Mouse (Mus musculus): ENCODE measurements around the gene Scgn.

GRCm38 (mm10) chr13:24001081-24001480 is 10.1 kb upstream of the Scgn start:
- TF ChIP-seq CHD2 (IDR thresholded peaks at IDR 0.05; ENCODE audit: low read length): no peak
- TF ChIP-seq GABPA (IDR thresholded peaks at IDR 0.05; ENCODE audit: low read depth, low read length): no peak
- TF ChIP-seq HCFC1 (IDR thresholded peaks at IDR 0.05; ENCODE audit: low read depth, low read length): no peak
- no peak for TF ChIP-seq USF1 (IDR thresholded peaks at IDR 0.05; ENCODE audit: low read depth, low read length)
- no peak for TF ChIP-seq KAT2A (conservative IDR thresholded peaks at IDR 0.05; ENCODE audit: low read depth, low read length)
- TF ChIP-seq CTCF (IDR thresholded peaks at IDR 0.05 in 2 of 3, conservative IDR thresholded peaks at IDR 0.05 in 1 of 3; ENCODE audit: control insufficient read depth in 1 of 3, insufficient read depth in 1 of 3, low read depth in 2 of 3, low read length in 3 of 3, poor library complexity in 1 of 3, severe bottlenecking in 1 of 3): no peak
- no peak for TF ChIP-seq SIN3A (IDR thresholded peaks at IDR 0.05; ENCODE audit: low read length)

Data from MEL (cell line).